Mouse (Mus musculus) liver, adult 2 months (tissue): ENCODE results near the gene Cdk19. TPM values are rescaled to one million over a fixed set of nuclear protein-coding genes. Genes with fewer than 3 reads are reported as not detected.

Source experiments
- DNase-seq: peaks from one replicate; pipeline ENCODE4 v3.0.0-alpha.2; 2011; ENCODE audit warnings: low read depth, low spot score; ENCODE audit errors: extremely low read depth
- H3K27ac ChIP-seq: fragments of 200-500 bp; replicated peaks from 2 replicates; pipeline ENCODE4 v1.5.1; 2012; ENCODE audit warnings: low read depth, mild to moderate bottlenecking, control low read depth, inconsistent platforms, low read length; ENCODE audit not compliant: insufficient read depth
- H3K27me3 ChIP-seq: fragments of 200-500 bp; 2 replicates; pipeline ENCODE4 v1.6.1; 2012; ENCODE audit warnings: mild to moderate bottlenecking, moderate library complexity, low read length, inconsistent platforms; ENCODE audit not compliant: control insufficient read depth, insufficient read depth
- H3K36me3 ChIP-seq: fragments of 200-500 bp; 2 replicates; pipeline ENCODE4 v1.6.1; 2012; ENCODE audit warnings: low read length, inconsistent platforms; ENCODE audit not compliant: control insufficient read depth, insufficient read depth
- H3K4me1 ChIP-seq: fragments of 200-500 bp; 2 replicates; pipeline ENCODE4 v1.6.1; 2011; ENCODE audit warnings: low read length; ENCODE audit not compliant: control insufficient read depth, insufficient read depth
- H3K4me3 ChIP-seq: fragments of 200-500 bp; 2 replicates; pipeline ENCODE4 v1.5.1; 2011; ENCODE audit warnings: low read depth, mild to moderate bottlenecking, control low read depth, low read length, moderate library complexity; ENCODE audit not compliant: insufficient read depth
- H3K79me2 ChIP-seq: fragments of 200-500 bp; 2 replicates; pipeline ENCODE4 v1.6.1; 2012; ENCODE audit warnings: inconsistent platforms, mild to moderate bottlenecking, low read length, moderate library complexity; ENCODE audit not compliant: control insufficient read depth, insufficient read depth
- H3K9ac ChIP-seq: fragments of 200-500 bp; 2 replicates; pipeline ENCODE4 v1.6.1; 2012; ENCODE audit warnings: low read depth, mild to moderate bottlenecking, control low read depth, inconsistent platforms, low read length
- CTCF ChIP-seq: fragments of 200-500 bp; IDR thresholded peaks from 2 replicates; pipeline ENCODE4 v1.5.1; 2011; ENCODE audit warnings: low read depth, low read length, control low read depth
- POLR2A ChIP-seq: fragments of 200-500 bp; IDR thresholded peaks from 2 replicates; pipeline ENCODE4 v1.6.1; 2011; ENCODE audit warnings: low read length, control low read depth; ENCODE audit not compliant: insufficient read depth; ENCODE audit errors: extremely low read depth
- WGBS: fragments of 180-500 bp; shearing (Covaris S2); methylation state at CpG from one replicate; pipeline ENCODE4 v1.1.7; 2018; 5-methylcytosine and 5-hydroxymethylcytosine counted together
- polyA plus RNA-seq: library from polyadenylated mRNA; depleted of rRNA; stranded (reverse); fragments of >200 nt; gene quantifications from 2 replicates; pipeline ENCODE4 v1.2.3, GENCODE M21; 2012
- total RNA-seq: library from RNA; depleted of rRNA; stranded (reverse); fragments of >200 nt; gene quantifications from 2 replicates; pipeline ENCODE4 v1.2.3, GENCODE M21; 2014

The Cdk19 gene
- total and polyA plus RNA-seq, 2 experiments, result 1.4 to 4.3 TPM

DNA sequence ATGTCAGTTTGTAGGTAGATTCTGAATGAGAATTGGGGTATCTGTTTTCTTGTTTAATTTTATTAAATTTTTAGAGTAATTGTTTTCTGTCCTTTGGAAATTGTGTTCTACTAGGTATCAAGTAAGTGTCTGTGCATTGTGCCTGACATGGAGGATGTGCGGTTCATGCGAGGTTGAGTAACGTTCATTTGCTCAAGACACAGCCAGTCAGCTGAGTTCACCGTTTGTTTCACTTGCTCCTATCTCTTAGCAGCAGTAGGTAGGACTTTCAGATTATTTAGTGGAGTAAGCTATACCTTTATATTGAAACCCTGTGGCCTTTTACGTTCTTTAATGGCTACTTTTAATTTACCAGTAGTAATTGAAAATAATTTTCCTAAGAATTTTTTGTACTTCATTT lies 34.4 kb downstream of the Cdk19 start:
- Histone ChIP-seq H3K79me2 (peaks cover 10% of the 10 kb centered on the region; the same call in 1 of the 2 replicates), H3K36me3 (no peaks in the 10 kb centered on the region), H3K27ac (no peak overlapping the region), H3K4me3 (no peak overlapping the region), H3K9ac (no peak overlapping the region), H3K4me1 (peaks cover 9% of the 10 kb centered on the region), H3K27me3 (no peaks in the 10 kb centered on the region)
- WGBS, result 88% methylated on average over 5 of the region's 5 CpGs
- TF ChIP-seq CTCF, result no peak
- TF ChIP-seq POLR2A, result no peak
- DNase-seq, result no peak

DNA sequence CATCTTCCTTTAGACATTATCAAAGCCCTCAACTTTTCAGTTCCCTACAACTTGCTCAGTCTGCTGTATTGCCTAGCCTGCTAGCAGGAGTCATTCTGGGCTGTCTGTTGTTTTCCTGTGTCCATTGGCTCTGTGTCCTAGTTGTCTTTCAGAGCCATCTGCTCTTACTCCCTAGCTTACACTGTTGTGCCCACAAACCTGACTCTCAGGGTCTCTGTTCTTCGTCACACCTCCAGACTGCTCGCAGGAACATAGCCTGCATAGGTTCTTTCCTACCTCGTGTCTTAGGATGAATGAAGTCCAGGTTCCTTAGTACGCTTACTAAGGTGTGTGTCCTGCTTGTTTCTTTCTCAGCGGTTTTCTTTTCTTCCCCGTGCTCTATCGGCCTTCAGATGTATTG lies 35.5 kb downstream of the Cdk19 start:
- no peak for TF ChIP-seq POLR2A
- no peak for TF ChIP-seq CTCF
- H3K27me3 ChIP-seq, result no peaks in the 10 kb centered on the region
- WGBS, result 89% methylated on average over 7 of the region's 7 CpGs

DNA sequence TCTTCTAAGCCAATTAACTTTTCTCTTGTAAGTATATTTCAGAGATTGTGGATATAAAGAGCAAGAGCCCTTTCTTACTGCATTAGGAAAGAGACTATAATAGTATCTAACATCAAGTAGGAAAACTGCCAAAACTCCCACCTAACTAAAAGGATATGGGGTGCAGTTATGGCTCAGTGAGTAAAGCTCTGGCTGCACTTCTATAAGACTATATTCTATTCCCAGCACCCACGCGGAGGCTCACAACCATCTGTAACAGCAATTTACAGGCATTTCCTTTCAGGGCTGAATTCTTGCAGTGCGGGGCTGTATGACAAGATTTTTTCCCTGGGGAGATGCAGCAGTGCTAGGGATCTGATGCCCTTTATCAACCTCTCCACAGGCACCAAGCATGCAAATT lies 36.9 kb downstream of the Cdk19 start:
- WGBS, result 94% methylated on average over 3 of the region's 3 CpGs
- Histone ChIP-seq H3K36me3 (no peaks in the 10 kb centered on the region), H3K79me2 (peaks cover 13% of the 10 kb centered on the region; the same call in 1 of the 2 replicates), H3K4me1 (peaks cover 8% of the 10 kb centered on the region), H3K27ac (no peak overlapping the region), H3K4me3 (no peak overlapping the region), H3K27me3 (no peaks in the 10 kb centered on the region), H3K9ac (no peak overlapping the region)
- DNase-seq, result no peak
- TF ChIP-seq CTCF (no peak), POLR2A (no peak)

More for the DNA sequence above, 35.5 kb downstream of the Cdk19 start:
- Histone ChIP-seq H3K4me3 (no peak overlapping the region), H3K36me3 (no peaks in the 10 kb centered on the region), H3K4me1 (peaks cover 9% of the 10 kb centered on the region), H3K9ac (no peak overlapping the region), H3K27ac (no peak overlapping the region), H3K79me2 (peaks cover 13% of the 10 kb centered on the region; the same call in 1 of the 2 replicates)
- no peak for DNase-seq

DNA sequence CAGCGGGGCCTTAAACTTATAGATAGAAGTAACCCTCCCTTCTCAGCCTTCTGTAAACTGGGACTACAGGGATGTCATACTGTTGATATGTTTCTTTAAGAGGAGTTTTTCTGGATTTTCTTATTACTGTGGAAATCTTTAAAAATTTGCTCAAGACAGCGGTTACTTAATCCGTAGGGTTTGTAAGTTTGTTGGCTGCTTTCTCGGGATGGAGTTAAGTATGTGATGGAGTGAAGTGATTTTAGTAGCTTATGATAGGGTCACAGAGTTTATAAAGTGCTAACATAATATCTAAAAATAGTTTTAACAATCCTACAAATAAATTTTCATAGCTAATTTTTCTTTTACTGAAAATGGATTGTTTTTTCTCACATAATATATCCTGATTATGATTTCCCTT lies 38.9 kb downstream of the Cdk19 start:
- WGBS, result 97% methylated on average over 4 of the region's 4 CpGs
- no peak overlapping the region for H3K27ac ChIP-seq
- H3K36me3 ChIP-seq, result no peaks in the 10 kb centered on the region
- no peaks in the 10 kb centered on the region for H3K27me3 ChIP-seq
- no peak overlapping the region for H3K9ac ChIP-seq
- H3K79me2 ChIP-seq, result peaks cover 13% of the 10 kb centered on the region; the same call in 1 of the 2 replicates
- no peak for DNase-seq
- no peak overlapping the region for H3K4me3 ChIP-seq
- TF ChIP-seq POLR2A, result no peak
- no peak for TF ChIP-seq CTCF
- no peaks in the 10 kb centered on the region for H3K4me1 ChIP-seq

DNA sequence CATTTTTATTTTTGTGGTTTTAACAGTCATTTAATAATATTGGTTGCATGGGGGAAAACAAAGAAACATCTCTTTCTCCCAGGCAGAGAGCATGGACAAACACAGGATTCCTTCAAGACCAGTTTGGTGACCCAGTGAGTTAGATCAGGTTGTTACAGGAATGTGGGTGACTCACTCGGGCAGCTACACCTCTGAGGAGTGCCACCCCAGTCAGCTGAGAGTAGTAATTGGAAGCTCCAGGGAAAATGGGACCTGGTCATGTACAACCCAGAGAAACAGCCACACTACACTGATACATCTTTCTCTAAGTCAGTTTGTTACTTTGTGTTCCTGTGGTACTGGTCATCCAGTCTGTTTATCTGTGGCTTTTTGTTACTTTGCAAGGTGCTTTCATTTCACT lies 40.3 kb downstream of the Cdk19 start:
- H3K36me3 ChIP-seq, result no peaks in the 10 kb centered on the region
- no peak for TF ChIP-seq CTCF
- TF ChIP-seq POLR2A, result no peak
- no peak overlapping the region for H3K27ac ChIP-seq
- WGBS, result 74% methylated on average over 1 of the region's 1 CpGs
- H3K79me2 ChIP-seq, result peaks cover 11% of the 10 kb centered on the region; the same call in 1 of the 2 replicates
- H3K4me3 ChIP-seq, result no peak overlapping the region
- no peaks in the 10 kb centered on the region for H3K4me1 ChIP-seq
- H3K9ac ChIP-seq, result no peak overlapping the region
- no peaks in the 10 kb centered on the region for H3K27me3 ChIP-seq
- no peak for DNase-seq

DNA sequence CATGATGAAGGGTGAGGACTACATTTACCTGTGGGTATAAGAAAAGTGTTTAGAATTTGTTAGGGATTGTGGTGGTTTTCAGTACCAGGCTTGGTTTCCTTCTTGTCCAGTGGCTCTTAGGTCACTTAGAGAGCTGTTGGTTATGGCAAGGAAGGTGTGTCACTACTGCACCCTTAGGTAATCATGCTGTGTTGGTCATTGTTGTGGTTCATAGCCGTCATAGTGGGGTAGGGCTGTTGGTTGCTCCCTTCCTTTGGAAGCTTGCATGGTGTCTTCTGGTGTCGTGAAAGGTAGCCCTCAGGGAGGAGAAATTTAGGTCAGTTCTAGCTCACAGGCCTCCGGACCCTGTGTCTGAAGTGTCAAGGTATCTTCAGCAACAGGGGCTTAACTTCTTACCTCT lies 46.0 kb downstream of the Cdk19 start:
- TF ChIP-seq POLR2A (no peak), CTCF (no peak)
- H3K79me2 ChIP-seq, result peaks cover 19% of the 10 kb centered on the region; the same call in 1 of the 2 replicates
- H3K36me3 ChIP-seq, result no peaks in the 10 kb centered on the region
- no peak overlapping the region for H3K9ac ChIP-seq
- no peak overlapping the region for H3K4me3 ChIP-seq
- no peaks in the 10 kb centered on the region for H3K27me3 ChIP-seq
- H3K27ac ChIP-seq, result no peak overlapping the region
- DNase-seq, result no peak
- 97% methylated on average over 3 of the region's 3 CpGs for WGBS
- H3K4me1 ChIP-seq, result peaks cover 4% of the 10 kb centered on the region; the same call in 1 of the 2 replicates
